Mouse (Mus musculus) heart, adult 2 months (tissue): ENCODE measurements around the gene Psmb2.

Experiments used
- CTCF ChIP-seq: fragments of 200-600 bp; IDR thresholded peaks from 2 replicates; pipeline ENCODE4 v1.8.1; 2022; ENCODE audit warnings: antibody characterized with exemption, mild to moderate bottlenecking, moderate library complexity
- POLR2A ChIP-seq: fragments of 200-500 bp; IDR thresholded peaks from 2 replicates; pipeline ENCODE4 v1.6.1; 2011; ENCODE audit warnings: mild to moderate bottlenecking, low read depth, low read length, control low read depth; ENCODE audit not compliant: insufficient read depth

DNA sequence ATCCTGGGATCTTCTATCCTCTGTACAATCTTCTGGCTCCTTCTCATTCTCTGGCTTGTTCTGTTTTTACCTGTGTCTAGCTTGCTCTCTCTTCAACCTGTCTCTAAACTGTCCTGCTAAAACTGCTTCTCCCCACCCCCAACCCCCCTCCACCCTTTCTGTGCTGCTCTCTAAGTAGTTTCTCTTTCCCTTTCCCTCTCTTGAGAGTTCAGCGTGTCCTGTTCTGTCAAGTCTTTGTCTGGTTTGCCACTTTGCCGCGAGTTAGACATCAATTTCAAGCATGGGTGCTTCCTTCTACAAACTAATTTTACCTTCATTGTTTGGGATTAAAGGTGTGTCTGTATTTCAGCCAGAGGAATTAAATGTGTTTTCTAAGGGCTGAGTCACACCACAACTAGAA is 5.7 kb downstream of the Psmb2 start:
- TF ChIP-seq CTCF: no peak
- TF ChIP-seq POLR2A: no peak
